ENCODE assay signal across 14 mouse cellular contexts in genomic region chr15:86239068-86239467, GRCm38 (mm10).
"Had no signal": no experiment of that assay in that cellular context is flagged by ENCODE, and none has a peak within 500 bp of the region (broad histone marks: within the 10 kb centered on the region; RNA-seq: fewer than 3 reads in every experiment).

No protein-coding gene starts in this region.

- H3K36me3 ChIP-seq: lung, embryonic 15.5 days; midbrain, embryonic 15.5 days had no signal

- H3K4me1 ChIP-seq: limb, embryonic 10.5 days; limb, embryonic 13.5 days; liver, embryonic 15.5 days; lung, embryonic 15.5 days; midbrain, embryonic 15.5 days; stomach, embryonic 15.5 days had no signal

- DNase-seq: layer of hippocampus, adult 9-11 months; right cerebral cortex, postnatal 25 days had no signal

- H3K4me2 ChIP-seq: limb, embryonic 13.5 days; liver, embryonic 12.5 days; liver, embryonic 15.5 days; lung, embryonic 15.5 days; midbrain, embryonic 15.5 days; neural tube, embryonic 13.5 days; stomach, embryonic 15.5 days had no signal

- H3K9ac ChIP-seq: limb, embryonic 13.5 days; liver, embryonic 12.5 days; liver, embryonic 15.5 days; lung, embryonic 15.5 days; midbrain, embryonic 15.5 days; neural tube, embryonic 13.5 days; stomach, embryonic 15.5 days had no signal

- ATAC-seq: liver, embryonic 12.5 days; midbrain, embryonic 15.5 days had no signal

- H3K4me3 ChIP-seq: layer of hippocampus, adult 2 months; limb, embryonic 10.5 days; limb, embryonic 13.5 days; liver, embryonic 12.5 days; liver, embryonic 15.5 days; lung, embryonic 15.5 days; megakaryocyte, embryonic 14.5 days; midbrain, embryonic 10.5 days; midbrain, embryonic 15.5 days; neural tube, embryonic 13.5 days; stomach, embryonic 15.5 days had no signal

- H3K9me3 ChIP-seq: limb, embryonic 10.5 days; limb, embryonic 13.5 days; liver, embryonic 12.5 days; liver, embryonic 15.5 days; lung, embryonic 15.5 days; megakaryocyte, embryonic 14.5 days; midbrain, embryonic 10.5 days; midbrain, embryonic 15.5 days; neural tube, embryonic 13.5 days; stomach, embryonic 15.5 days had no signal

- H3K27ac ChIP-seq: kidney, postnatal 0 days; layer of hippocampus, adult 2 months; limb, embryonic 10.5 days; limb, embryonic 13.5 days; liver, embryonic 12.5 days; liver, embryonic 15.5 days; lung, embryonic 15.5 days; midbrain, embryonic 10.5 days; midbrain, embryonic 15.5 days; neural tube, embryonic 13.5 days; stomach, embryonic 15.5 days had no signal

- H3K27me3 ChIP-seq: limb, embryonic 13.5 days; liver, embryonic 12.5 days; liver, embryonic 15.5 days; lung, embryonic 15.5 days; megakaryocyte, embryonic 14.5 days; midbrain, embryonic 15.5 days; neural tube, embryonic 13.5 days; stomach, embryonic 15.5 days had no signal
